Mouse (Mus musculus): ENCODE measurements around the gene Slc23a3.

DNA sequence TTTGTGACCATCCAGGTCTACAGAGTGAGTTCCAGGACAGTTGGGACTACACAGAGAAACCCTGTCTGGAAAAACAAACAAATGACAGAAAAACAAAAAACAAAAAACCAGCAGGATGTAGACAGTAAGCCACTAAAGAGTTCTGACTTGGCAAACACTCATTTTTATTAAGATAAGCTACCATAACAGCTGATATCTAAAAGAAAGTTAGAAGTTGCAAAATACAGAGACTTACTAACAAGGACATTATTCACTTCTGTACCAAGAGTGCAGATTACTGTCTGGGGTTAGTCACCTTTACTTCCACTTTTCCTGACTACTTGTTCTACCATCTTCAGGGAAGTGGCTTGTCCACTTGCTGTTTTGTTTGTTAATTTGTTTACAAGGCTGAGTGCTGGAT, 25.3 kb upstream of the Slc23a3 start:
- no peak for TF ChIP-seq POLR2A (IDR thresholded peaks at IDR 0.05; ENCODE audit: control insufficient read depth, low read depth, low read length)
- TF ChIP-seq CTCF (IDR thresholded peaks at IDR 0.05; ENCODE audit: control insufficient read depth, insufficient read depth, insufficient replicate concordance, low read depth, low read length): no peak

All from testis, adult 2 months (tissue).